Mouse (Mus musculus) adrenal gland, postnatal 4 days (tissue): ENCODE measurements around the gene Mphosph6. TPM values are rescaled to one million over a fixed set of nuclear protein-coding genes. Genes with fewer than 3 reads are reported as not detected.

ENCODE experiments used
- DNase-seq, 2 experiments: peaks; one replicate each; pipeline ENCODE4 v3.0.0; 2021 to 2022; ENCODE audit warnings: low spot score in 2 of 2, mixed read lengths in 2 of 2
- long read RNA-seq, 2 experiments: library from polyadenylated mRNA; stranded (forward); transcript quantifications; one replicate each; pipeline ENCODE4 v2.0.0; 2021
- total RNA-seq, 2 experiments: library from RNA; stranded (reverse); gene quantifications; 2 replicates each; pipeline ENCODE4 v1.2.3; 2021

Gene Mphosph6
- 10 to 100 TPM; 28.5 to 35.7 TPM for total RNA-seq
- long read RNA-seq, experiment 1, transcript Mphosph6-201 (5 exons, 1,068 nt), result major isoform, 18 of 23 reads
- long read RNA-seq, experiment 1, partial matches to known transcripts, result 0 of 23 reads
- long read RNA-seq, experiment 1, other reads (novel, unspliced or antisense), result 1 of 23 reads
- long read RNA-seq, experiment 2, transcript Mphosph6-201 (5 exons, 1,068 nt), result major isoform, 22 of 30 reads
- long read RNA-seq, experiment 2, partial matches to known transcripts, result 0 of 30 reads
- long read RNA-seq, experiment 2, other reads (novel, unspliced or antisense), result 4 of 30 reads

GRCm38 (mm10) chr8:117801443-117802298 is at the start of gene Mphosph6:
Gene Mphosph6 (minus strand): TSS chr8:117801943.
- DNase-seq, result peak; percentile 85 to 93

- DNase-seq, result no peak
Measured at GRCm38 (mm10) chr8:117850420-117850819, 48.7 kb upstream of the Mphosph6 start.

- DNase-seq, result no peak
Measured at GRCm38 (mm10) chr8:117847865-117848264, 46.1 kb upstream of the Mphosph6 start.

GRCm38 (mm10) chr8:117843694-117844093 is 42.0 kb upstream of the Mphosph6 start:
- DNase-seq, result no peak

- DNase-seq, result no peak
Measured at GRCm38 (mm10) chr8:117813524-117813923, 11.8 kb upstream of the Mphosph6 start.

- DNase-seq, result no peak
Measured at GRCm38 (mm10) chr8:117810676-117811075, 8.9 kb upstream of the Mphosph6 start.

GRCm38 (mm10) chr8:117805419-117805818 is 3.7 kb upstream of the Mphosph6 start:
- DNase-seq, result no peak

GRCm38 (mm10) chr8:117802299-117802689 is 551 bp upstream of the Mphosph6 start:
- DNase-seq, result no peak

- DNase-seq, result no peak
Measured at GRCm38 (mm10) chr8:117798066-117798465, 3.7 kb downstream of the Mphosph6 start.

GRCm38 (mm10) chr8:117796464-117796863 is 5.3 kb downstream of the Mphosph6 start:
- DNase-seq, result no peak

- no peak for DNase-seq
Measured at GRCm38 (mm10) chr8:117794581-117794980, 7.2 kb downstream of the Mphosph6 start.

- DNase-seq, result no peak
Measured at GRCm38 (mm10) chr8:117792616-117793144, 9.1 kb downstream of the Mphosph6 start.

- no peak for DNase-seq
Measured at GRCm38 (mm10) chr8:117786428-117786827, 15.3 kb downstream of the Mphosph6 start.

- no peak for DNase-seq
Measured at GRCm38 (mm10) chr8:117783021-117783420, 18.7 kb downstream of the Mphosph6 start.

- DNase-seq, result no peak
Measured at GRCm38 (mm10) chr8:117781375-117782129, 20.2 kb downstream of the Mphosph6 start.

- DNase-seq, result no peak
Measured at GRCm38 (mm10) chr8:117779344-117779743, 22.4 kb downstream of the Mphosph6 start.

- DNase-seq, result no peak
Measured at GRCm38 (mm10) chr8:117778531-117779322, 23.0 kb downstream of the Mphosph6 start.

GRCm38 (mm10) chr8:117776075-117776474 is 25.7 kb downstream of the Mphosph6 start:
- DNase-seq, result no peak

GRCm38 (mm10) chr8:117775626-117776025 is 26.1 kb downstream of the Mphosph6 start:
- DNase-seq, result no peak

- DNase-seq, result no peak
Measured at GRCm38 (mm10) chr8:117772597-117772996, 29.1 kb downstream of the Mphosph6 start.
